Mouse (Mus musculus) lung, postnatal 0 days (tissue): ENCODE measurements around the gene Cort.

Source experiments
- CTCF ChIP-seq: IDR thresholded peaks from 2 replicates; pipeline ENCODE4 v1.5.1; 2016; ENCODE audit warnings: antibody characterized with exemption, mild to moderate bottlenecking
- EP300 ChIP-seq: IDR thresholded peaks from 2 replicates; pipeline ENCODE4 v1.6.1; 2016; ENCODE audit warnings: antibody characterized with exemption, mild to moderate bottlenecking, control low read depth

GRCm38 (mm10) chr4:149131789-149132565 is 5.4 kb upstream of the Cort start:
- TF ChIP-seq CTCF (no peak), EP300 (no peak)
